Mouse (Mus musculus) lung, embryonic 14.5 days (tissue): ENCODE data around the gene Taf11. TPM values are rescaled to one million over a fixed set of nuclear protein-coding genes. Genes with fewer than 3 reads are reported as not detected.
A peak's percentile ranks its signal among the peaks of the same experiment; 100 is the strongest.

Source experiments
- ATAC-seq: fragments of 200-750 bp; cut with Nextera tagmentation; 2 replicates; pipeline ENCODE4 v1.8.0; 2017; ENCODE audit warnings: mild to moderate bottlenecking, moderate TSS enrichment, moderate library complexity; ENCODE audit not compliant: insufficient read depth
- DNase-seq: peaks from one replicate; pipeline ENCODE4 v3.0.0-alpha.2; 2015
- H3K27ac ChIP-seq: fragments of 300-500 bp; sonication (generic); 2 replicates; pipeline ENCODE4 v1.5.1; 2014; ENCODE audit warnings: low read depth, mild to moderate bottlenecking, moderate library complexity
- H3K27me3 ChIP-seq: fragments of 300-500 bp; sonication (generic); 2 replicates; pipeline ENCODE4 v1.6.1; 2014; ENCODE audit warnings: low read length, control low read depth; ENCODE audit not compliant: insufficient read depth
- H3K36me3 ChIP-seq: fragments of 300-500 bp; sonication (generic); 2 replicates; pipeline ENCODE4 v1.6.1; 2014; ENCODE audit warnings: control low read depth; ENCODE audit not compliant: insufficient read depth
- H3K4me1 ChIP-seq: fragments of 300-500 bp; sonication (generic); 2 replicates; pipeline ENCODE4 v1.6.1; 2014; ENCODE audit warnings: antibody characterized with exemption, control low read depth; ENCODE audit not compliant: insufficient read depth
- H3K4me2 ChIP-seq: fragments of 300-500 bp; sonication (generic); 2 replicates; pipeline ENCODE4 v1.6.1; 2014; ENCODE audit warnings: mild to moderate bottlenecking
- H3K4me3 ChIP-seq: fragments of 300-500 bp; sonication (generic); 2 replicates; pipeline ENCODE4 v1.5.1; 2014; ENCODE audit warnings: low read depth, low read length
- H3K9ac ChIP-seq: fragments of 300-500 bp; sonication (generic); 2 replicates; pipeline ENCODE4 v1.6.1; 2014
- H3K9me3 ChIP-seq: fragments of 300-500 bp; sonication (generic); 2 replicates; pipeline ENCODE4 v1.6.1; 2016; ENCODE audit warnings: low read depth, low read length, control low read depth
- CTCF ChIP-seq: IDR thresholded peaks from 2 replicates; pipeline ENCODE4 v1.5.1; 2016; ENCODE audit warnings: antibody characterized with exemption, low read depth
- WGBS: fragments of 180-500 bp; shearing (Covaris S2); extraction: QIAGEN DNeasy Blood & Tissue Kit; methylation state at CpG from one replicate; pipeline ENCODE4 v1.1.7; 2014; 5-methylcytosine and 5-hydroxymethylcytosine counted together
- polyA plus RNA-seq: library from polyadenylated mRNA; unstranded; fragments of >200 nt; fragmentation: Nextera tagmentation; extraction: Ambion mirVana; gene quantifications from 2 replicates; pipeline ENCODE4 v1.2.1, GENCODE M21; 2014

Gene Taf11
- polyA plus RNA-seq, 1 experiment from 2014 or later = 68.5 TPM

DNA sequence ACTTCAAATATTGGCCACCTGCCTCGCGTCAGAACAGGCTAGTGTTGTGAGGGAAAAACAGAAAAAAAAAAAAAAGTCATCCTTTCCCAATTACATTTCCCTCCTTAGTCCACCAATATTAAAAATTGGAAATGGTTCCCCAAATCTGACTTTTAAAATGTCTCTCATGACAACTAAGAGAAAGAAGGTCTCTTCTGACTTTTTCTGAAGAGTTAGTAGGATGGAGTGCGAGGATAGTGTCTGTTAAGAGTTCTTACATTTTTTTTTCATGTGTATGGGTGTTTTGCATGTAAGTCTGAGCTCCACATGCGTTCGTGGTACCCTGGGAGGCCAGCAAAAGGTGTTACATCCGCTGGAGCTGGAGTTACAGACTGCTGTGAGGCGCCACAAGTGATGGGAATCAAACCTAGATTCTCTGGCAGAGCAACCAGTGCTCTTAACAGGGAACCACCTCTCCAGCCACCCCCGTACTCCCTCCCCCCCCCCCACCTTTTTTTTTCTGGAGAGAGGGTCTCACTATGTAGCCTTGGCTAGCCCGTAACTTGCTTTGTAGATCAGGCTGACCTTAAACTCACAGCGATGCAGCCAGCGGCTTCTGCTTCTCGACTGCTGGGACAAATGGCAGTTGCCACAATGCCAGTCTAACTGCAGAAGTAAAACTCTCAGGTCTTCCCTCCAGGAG, 1.3 kb downstream of the Taf11 start:
- TF ChIP-seq CTCF = peak; percentile 63; the same call in 1 of the 2 replicates
- H3K9me3 ChIP-seq = no peaks in the 10 kb centered on the region
- DNase-seq (peak; percentile 53), ATAC-seq (no peak)
- peak overlapping the region; percentile 90 for H3K9ac ChIP-seq
- H3K4me2 ChIP-seq = peak overlapping the region; percentile 72
- H3K4me1 ChIP-seq = peaks cover 3% of the 10 kb centered on the region; the same call in 1 of the 2 replicates
- H3K4me3 ChIP-seq = peak overlapping the region; percentile 93
- peak overlapping the region; percentile 89 for H3K27ac ChIP-seq
- H3K36me3 ChIP-seq = peaks cover 17% of the 10 kb centered on the region
- WGBS = under 1% methylated on average over 12 of the region's 12 CpGs
- H3K27me3 ChIP-seq = no peaks in the 10 kb centered on the region

DNA sequence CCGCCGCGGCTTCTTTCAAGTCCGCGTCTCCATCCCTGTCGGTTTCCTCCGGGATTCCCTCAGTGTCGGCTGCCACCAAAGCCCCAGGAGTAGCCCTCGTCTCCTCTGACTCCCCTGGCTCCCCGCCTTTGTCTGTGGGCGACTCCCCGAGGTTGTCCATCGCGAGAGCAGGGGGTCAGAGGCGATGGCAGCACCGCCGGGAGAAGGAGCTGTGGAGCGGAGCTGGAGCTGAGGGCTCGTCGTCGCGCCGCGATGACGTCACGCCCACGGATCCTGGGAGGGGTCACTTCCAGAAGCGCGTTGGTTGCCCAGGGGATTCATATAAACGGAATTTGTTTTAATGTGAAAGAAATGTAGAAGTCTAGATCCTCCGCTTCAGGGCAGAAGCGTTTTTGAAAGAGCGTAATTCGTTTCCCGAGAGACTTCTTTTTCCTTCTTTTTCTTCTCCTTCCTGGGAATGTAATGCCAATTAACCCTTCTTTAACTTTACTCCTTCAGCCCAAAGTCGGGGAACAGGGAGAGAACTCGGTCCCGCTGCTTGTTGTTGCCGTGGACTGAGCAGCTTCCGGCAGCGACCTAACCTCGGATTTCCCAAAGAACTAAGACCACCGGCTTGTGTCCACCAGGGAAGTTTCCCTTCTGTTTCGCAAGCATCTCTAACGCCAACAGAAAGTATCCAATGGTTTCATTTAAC, 2.0 kb downstream of the Taf11 start:
- Histone ChIP-seq H3K9ac (peak overlapping the region; percentile 90), H3K4me2 (peak overlapping the region; percentile 72), H3K9me3 (no peaks in the 10 kb centered on the region), H3K27ac (peak overlapping the region; percentile 89), H3K4me3 (peak overlapping the region; percentile 93), H3K27me3 (no peaks in the 10 kb centered on the region), H3K4me1 (peaks cover 3% of the 10 kb centered on the region; the same call in 1 of the 2 replicates), H3K36me3 (peaks cover 19% of the 10 kb centered on the region)
- TF ChIP-seq CTCF = peak; percentile 45; the same call in 1 of the 2 replicates
- peak; percentile 32; the same call in 1 of the 2 replicates for ATAC-seq
- WGBS = under 1% methylated on average over 45 of the region's 45 CpGs
- DNase-seq = peak; percentile 98

DNA sequence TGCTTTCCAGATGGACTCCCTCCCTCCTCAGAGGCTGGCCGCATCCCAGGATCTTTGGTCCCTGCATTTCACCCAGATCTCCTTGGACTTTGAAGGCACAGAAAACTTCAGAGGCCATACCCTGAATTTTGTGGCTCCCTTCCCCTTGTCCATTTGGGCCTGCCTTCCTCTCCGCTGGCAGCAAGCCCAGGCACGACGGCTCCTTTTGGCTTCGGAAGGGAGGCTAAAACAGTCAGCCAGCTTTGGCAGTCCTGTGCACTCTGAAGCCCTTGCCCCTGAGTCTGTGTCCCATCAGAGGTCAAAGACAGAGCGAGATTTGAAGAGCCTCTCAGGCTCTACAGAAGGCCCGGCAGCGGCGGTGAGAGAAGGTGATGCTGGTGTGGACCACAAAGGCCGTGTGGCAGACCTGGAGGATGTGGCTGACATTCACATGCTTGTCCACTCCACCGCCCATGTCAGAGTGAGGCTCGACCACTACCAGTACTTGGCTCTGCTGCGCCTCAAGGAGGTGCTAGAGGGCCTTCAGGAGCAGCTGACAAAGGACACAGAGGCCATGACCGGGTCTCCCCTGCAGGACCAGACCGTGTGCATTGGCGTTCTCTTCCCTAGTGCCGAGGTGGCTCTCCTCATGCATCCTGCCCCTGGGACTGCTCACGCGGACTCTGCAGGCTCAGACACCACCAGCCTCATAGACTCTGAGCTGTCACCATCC, 23.0 kb downstream of the Taf11 start:
- Histone ChIP-seq H3K4me1 (no peaks in the 10 kb centered on the region), H3K4me2 (no peak overlapping the region), H3K36me3 (peaks cover 69% of the 10 kb centered on the region), H3K4me3 (no peak overlapping the region), H3K27me3 (no peaks in the 10 kb centered on the region), H3K9ac (no peak overlapping the region), H3K27ac (no peak overlapping the region), H3K9me3 (no peaks in the 10 kb centered on the region)
- TF ChIP-seq CTCF = peak; percentile 13; the same call in 1 of the 2 replicates
- 80% methylated on average over 19 of the region's 19 CpGs for WGBS
- peak; percentile 46 for DNase-seq
- ATAC-seq = no peak

DNA sequence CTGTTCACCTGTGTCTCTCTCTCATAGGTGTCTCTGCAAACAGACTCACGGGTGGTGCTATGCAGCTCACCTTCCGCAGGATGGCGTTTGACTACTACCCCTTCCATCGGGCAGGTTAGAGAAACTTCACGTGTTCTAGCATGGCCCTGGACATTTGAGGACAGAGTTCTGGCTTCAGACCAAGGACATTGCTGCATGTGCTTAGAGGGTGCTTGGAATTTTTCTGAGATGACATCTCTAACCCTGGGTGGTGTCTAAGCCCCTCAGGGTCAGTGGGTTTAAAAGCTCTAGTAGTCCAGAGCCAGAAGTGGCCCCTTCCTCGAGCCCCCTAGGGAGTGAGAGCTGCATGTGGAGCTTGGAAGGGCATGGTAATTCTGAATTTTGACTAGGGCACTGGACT, 25.6 kb downstream of the Taf11 start:
- Histone ChIP-seq H3K4me1 (no peaks in the 10 kb centered on the region), H3K27ac (no peak overlapping the region), H3K4me2 (no peak overlapping the region), H3K9ac (no peak overlapping the region), H3K4me3 (no peak overlapping the region), H3K36me3 (peaks cover 83% of the 10 kb centered on the region), H3K27me3 (no peaks in the 10 kb centered on the region), H3K9me3 (no peaks in the 10 kb centered on the region)
- no peak for ATAC-seq
- TF ChIP-seq CTCF = no peak
- no peak for DNase-seq
- 86% methylated on average over 6 of the region's 6 CpGs for WGBS

DNA sequence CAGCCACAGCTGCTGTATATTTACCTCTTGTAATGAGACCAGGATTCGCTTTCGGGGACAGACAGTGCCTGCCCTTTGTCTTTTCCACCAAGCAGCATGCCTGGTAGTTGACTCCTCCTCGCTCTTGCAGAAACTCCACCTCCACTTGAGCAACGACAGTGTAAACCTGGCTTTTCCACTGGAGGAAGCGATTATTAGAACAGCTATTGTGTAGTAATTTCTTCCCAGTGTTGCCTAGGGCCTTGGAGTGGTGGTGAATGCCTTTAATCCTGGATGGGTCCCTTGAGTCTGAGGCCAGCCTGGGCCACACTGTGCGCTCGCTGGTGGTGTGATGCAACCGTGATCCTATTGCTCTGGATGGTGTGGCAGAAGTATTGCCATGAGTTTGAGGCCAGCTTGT, 26.5 kb downstream of the Taf11 start:
- 83% methylated on average over 8 of the region's 8 CpGs for WGBS
- Histone ChIP-seq H3K9ac (no peak overlapping the region), H3K36me3 (peaks cover 87% of the 10 kb centered on the region), H3K27me3 (no peaks in the 10 kb centered on the region), H3K9me3 (no peaks in the 10 kb centered on the region), H3K27ac (no peak overlapping the region), H3K4me1 (no peaks in the 10 kb centered on the region), H3K4me2 (no peak overlapping the region), H3K4me3 (no peak overlapping the region)
- ATAC-seq = no peak
- TF ChIP-seq CTCF = no peak
- no peak for DNase-seq

DNA sequence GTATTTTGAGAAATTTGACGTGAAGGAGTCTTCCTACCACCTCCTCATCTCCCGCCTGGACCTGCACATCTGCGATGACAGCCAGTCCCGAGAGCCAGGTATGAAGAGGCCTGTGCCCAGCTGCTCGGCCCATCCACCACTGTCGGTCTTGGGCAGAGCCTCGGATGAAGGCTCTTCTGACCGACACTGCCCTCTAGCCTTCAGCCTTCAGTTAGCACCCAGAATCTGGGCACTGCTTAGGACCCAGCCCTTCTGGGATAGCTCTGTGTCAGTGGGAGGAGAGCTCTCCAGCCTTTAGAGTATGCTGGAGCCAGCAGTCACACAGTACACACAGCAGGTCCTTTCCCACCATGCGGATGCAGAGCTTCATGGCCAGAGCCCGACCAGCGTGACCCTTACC, 28.1 kb downstream of the Taf11 start:
- peak; percentile 57 for DNase-seq

DNA sequence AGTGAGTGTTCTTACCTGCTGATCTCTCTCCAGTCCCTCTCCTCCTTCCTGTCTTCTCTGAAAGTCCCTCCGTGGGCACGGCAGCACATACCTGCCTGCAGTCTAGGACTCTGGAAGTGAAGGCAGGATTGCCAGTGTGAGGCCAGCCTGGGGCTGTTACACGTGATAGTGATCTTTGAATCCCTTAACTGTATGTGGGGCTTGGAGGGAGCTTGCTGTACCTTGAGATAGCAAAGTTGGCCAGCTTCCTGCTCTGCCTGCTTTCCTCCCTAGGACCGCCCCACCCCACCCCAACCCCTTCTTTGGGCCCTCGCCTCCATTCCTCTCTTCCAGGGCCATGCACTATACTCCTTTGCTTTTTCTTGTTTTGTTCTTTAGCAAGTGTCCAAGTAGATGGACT, 35.1 kb downstream of the Taf11 start:
- H3K36me3 ChIP-seq = peaks cover 28% of the 10 kb centered on the region
- no peaks in the 10 kb centered on the region for H3K27me3 ChIP-seq

More for the DNA sequence above, 28.1 kb downstream of the Taf11 start:
- ATAC-seq = no peak
- Histone ChIP-seq H3K9me3 (no peaks in the 10 kb centered on the region), H3K27me3 (no peaks in the 10 kb centered on the region), H3K9ac (no peak overlapping the region), H3K4me2 (no peak overlapping the region), H3K4me1 (no peaks in the 10 kb centered on the region), H3K27ac (no peak overlapping the region), H3K4me3 (no peak overlapping the region), H3K36me3 (peaks cover 84% of the 10 kb centered on the region)
- TF ChIP-seq CTCF = peak; percentile 52
- WGBS = 64% methylated on average over 11 of the region's 11 CpGs

More for the DNA sequence above, 35.1 kb downstream of the Taf11 start:
- no peak overlapping the region for H3K4me2 ChIP-seq
- no peaks in the 10 kb centered on the region for H3K4me1 ChIP-seq
- no peak for TF ChIP-seq CTCF
- H3K9me3 ChIP-seq = no peaks in the 10 kb centered on the region
- H3K9ac ChIP-seq = no peak overlapping the region
- ATAC-seq (no peak), DNase-seq (no peak)
- 63% methylated on average over 5 of the region's 5 CpGs for WGBS
- H3K27ac ChIP-seq = no peak overlapping the region
- H3K4me3 ChIP-seq = no peak overlapping the region
